ENCODE assay signal across 7 mouse cellular contexts in the genomic region with DNA sequence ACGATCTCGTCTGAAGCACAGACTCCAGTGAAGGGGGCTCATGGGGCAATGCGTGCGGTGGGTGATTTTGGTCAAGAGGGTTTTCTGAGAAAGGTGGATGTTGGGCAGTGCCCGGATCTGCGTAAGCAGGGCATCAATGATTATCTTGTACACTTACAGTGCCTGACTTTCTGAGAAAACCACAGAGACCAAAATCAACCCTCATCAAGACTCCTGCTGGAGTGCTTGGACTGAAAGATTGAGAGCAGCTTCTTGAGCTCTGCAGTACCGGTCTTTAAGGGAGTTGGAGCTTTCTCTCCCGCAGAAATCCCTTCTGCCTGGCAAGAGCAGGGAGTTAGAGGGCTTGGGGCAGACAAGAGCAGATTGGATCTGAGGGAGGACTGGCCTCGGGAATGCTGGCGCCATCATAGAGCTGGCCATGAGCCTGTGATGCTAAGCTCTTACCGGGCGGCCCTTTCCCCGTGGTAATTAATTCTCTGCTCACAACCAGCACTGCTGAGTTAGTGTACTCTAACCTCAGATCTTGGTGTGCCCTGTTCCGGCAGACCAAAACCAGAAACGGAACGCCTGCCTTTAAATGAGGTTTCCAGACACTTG. TPM values are rescaled to one million over a fixed set of nuclear protein-coding genes. Genes with fewer than 3 reads are reported as not detected.
DNase-seq lines count a peak whose midpoint lies in the region; ATAC-seq lines count a peak whose summit lies in the region.

No protein-coding gene starts in this region.

- DNase-seq in cerebellum, adult 11-12 months = peak; percentile 10
- DNase-seq in kidney, adult 9 months = peak; percentile 46
- DNase-seq in midbrain, embryonic 10.5 days (ENCODE audit: low spot score) = no peak
- DNase-seq in urinary bladder, postnatal 4 days (ENCODE audit: low spot score in 2 of 2) = no peak

- H3K4me2 ChIP-seq in forebrain, embryonic 12.5 days = peak overlapping the region; percentile 100

- peaks cover 38% of the 10 kb centered on the region for H3K27me3 ChIP-seq in megakaryocyte, embryonic 14.5 days (replicated peaks)
- H3K27me3 ChIP-seq in forebrain, embryonic 12.5 days = peaks cover 56% of the 10 kb centered on the region
- H3K27me3 ChIP-seq in midbrain, embryonic 10.5 days (ENCODE audit: low read depth, poor library complexity, severe bottlenecking) = peaks cover 56% of the 10 kb centered on the region

- H3K36me3 ChIP-seq in megakaryocyte, embryonic 14.5 days (replicated peaks; ENCODE audit: low read length) = peaks cover 14% of the 10 kb centered on the region
- H3K36me3 ChIP-seq in forebrain, embryonic 12.5 days (replicated peaks) = no peaks in the 10 kb centered on the region
- H3K36me3 ChIP-seq in midbrain, embryonic 10.5 days = no peaks in the 10 kb centered on the region

- ATAC-seq in megakaryocyte, adult 5-6 weeks (ENCODE audit: poor library complexity, severe bottlenecking) = no peak
- no peak for ATAC-seq in forebrain, embryonic 12.5 days (ENCODE audit: low FRiP score)

- H3K9me3 ChIP-seq in megakaryocyte, embryonic 14.5 days = no peaks in the 10 kb centered on the region
- no peaks in the 10 kb centered on the region for H3K9me3 ChIP-seq in forebrain, embryonic 12.5 days
- no peaks in the 10 kb centered on the region for H3K9me3 ChIP-seq in midbrain, embryonic 10.5 days (replicated peaks)

- peak overlapping the region; percentile 97 for H3K4me3 ChIP-seq in megakaryocyte, embryonic 14.5 days (replicated peaks)
- peak overlapping the region; percentile 64 for H3K4me3 ChIP-seq in forebrain, embryonic 12.5 days (replicated peaks)
- peak overlapping the region; percentile 80 for H3K4me3 ChIP-seq in midbrain, embryonic 10.5 days

- H3K27ac ChIP-seq in forebrain, embryonic 12.5 days = no peak overlapping the region
- peak overlapping the region; percentile 74; the same call in 1 of the 2 replicates for H3K27ac ChIP-seq in midbrain, embryonic 10.5 days (replicated peaks)

- H3K4me1 ChIP-seq in megakaryocyte, embryonic 14.5 days = peaks cover 64% of the 10 kb centered on the region
- peaks cover 21% of the 10 kb centered on the region for H3K4me1 ChIP-seq in forebrain, embryonic 12.5 days
- peaks cover 27% of the 10 kb centered on the region for H3K4me1 ChIP-seq in midbrain, embryonic 10.5 days

- peak overlapping the region; percentile 63; the same call in 1 of the 2 replicates for H3K9ac ChIP-seq in forebrain, embryonic 12.5 days

- WGBS in forebrain, embryonic 12.5 days = 14% methylated on average over 16 of the region's 16 CpGs
- WGBS in midbrain, embryonic 10.5 days = 15% methylated on average over 16 of the region's 16 CpGs

RNA-seq across cellular contexts. Expression of a gene that starts 2.4 kb away (rescaled TPM):
- 2.1 and 12.5 TPM in 2 replicates for polyA plus RNA-seq in megakaryocyte, embryonic 14.5 days (2012; ENCODE audit: insufficient read depth, low replicate concordance)
- 32.9 and 40.5 TPM in 2 replicates for total RNA-seq in megakaryocyte, adult 5-6 weeks (2015)
- total RNA-seq in megakaryocyte, adult 5-6 weeks (2017) = 16.4 and 20.6 TPM in 2 replicates
- 2.1 and 3.2 TPM in 2 replicates for polyA plus RNA-seq in forebrain, embryonic 12.5 days (2016; fragmentation: Nextera tagmentation; extraction: Ambion mirVana)
- polyA plus RNA-seq in midbrain, embryonic 10.5 days (2016; fragmentation: Nextera tagmentation; extraction: Ambion mirVana) = 12.8 TPM in 2 replicates

RNA-seq across cellular contexts. Expression of a gene that starts 30.8 kb away (rescaled TPM):
- 0.60 and 0.77 TPM in 2 replicates for polyA plus RNA-seq in megakaryocyte, embryonic 14.5 days (2012; ENCODE audit: insufficient read depth, low replicate concordance)
- total RNA-seq in megakaryocyte, adult 5-6 weeks (2015) = 3.6 and 5.8 TPM in 2 replicates
- total RNA-seq in megakaryocyte, adult 5-6 weeks (2017) = 5.2 and 7.8 TPM in 2 replicates
- 6.9 and 7.9 TPM in 2 replicates for polyA plus RNA-seq in forebrain, embryonic 12.5 days (2016; fragmentation: Nextera tagmentation; extraction: Ambion mirVana)
- polyA plus RNA-seq in midbrain, embryonic 10.5 days (2016; fragmentation: Nextera tagmentation; extraction: Ambion mirVana) = 7.2 and 7.7 TPM in 2 replicates

Comparison
In these comparisons a context has a peak if more than half of its experiments do, and no peak if none do; other contexts are left out.
1. DNase-seq: peak in cerebellum, adult 11-12 months (single experiment) and kidney, adult 9 months (single experiment); none in midbrain, embryonic 10.5 days (single experiment) and urinary bladder, postnatal 4 days (0 of 2).
2. Peak in every context shown above with its lines, with median percentiles within 50 percentile points of each other: H3K4me3 ChIP-seq.